Mouse (Mus musculus): ENCODE measurements around the gene Cnn2. TPM values are rescaled to one million over a fixed set of nuclear protein-coding genes. Genes with fewer than 3 reads are reported as not detected.

Gene Cnn2
- polyA plus RNA-seq, 1 experiment: 109 TPM

GRCm38 (mm10) chr10:79966886-79967400, 21.4 kb upstream of the Cnn2 start:
- Histone ChIP-seq H3K79me2 (ENCODE audit: control insufficient read depth, insufficient read depth) (no peaks in the 10 kb centered on the region), H3ac (ENCODE audit: control insufficient read depth, insufficient read length) (no peak overlapping the region), H3K36me3 (ENCODE audit: control insufficient read depth, insufficient read depth) (peaks cover 4% of the 10 kb centered on the region), H3K4me2 (ENCODE audit: low read depth) (no peak overlapping the region), H3K4me3 (no peak overlapping the region), H3K27me3 (ENCODE audit: control insufficient read depth, insufficient read depth, insufficient read length) (peaks cover 8% of the 10 kb centered on the region)
- TF ChIP-seq SRF (IDR thresholded peaks at IDR 0.05; ENCODE audit: control insufficient read depth, insufficient read length, low read depth): no peak
- TF ChIP-seq MYOG (IDR thresholded peaks at IDR 0.05; ENCODE audit: control insufficient read depth in 1 of 3, insufficient read depth in 1 of 3, insufficient read length in 2 of 3, low read depth in 2 of 3): no peak
- TF ChIP-seq TCF12 (IDR thresholded peaks at IDR 0.05; ENCODE audit: insufficient read depth, poor library complexity, severe bottlenecking): no peak
- TF ChIP-seq CEBPB (IDR thresholded peaks at IDR 0.05; ENCODE audit: insufficient read depth, poor library complexity, severe bottlenecking): no peak
- TF ChIP-seq E2F4 (IDR thresholded peaks at IDR 0.05; ENCODE audit: insufficient read depth): no peak
- no peak for TF ChIP-seq POLR2AphosphoS2 (IDR thresholded peaks at IDR 0.05; ENCODE audit: insufficient read length, low read depth)
- no peak for TF ChIP-seq USF1 (IDR thresholded peaks at IDR 0.05; ENCODE audit: low read depth)
- TF ChIP-seq REST (IDR thresholded peaks at IDR 0.05; ENCODE audit: insufficient read depth, insufficient read length): no peak
- TF ChIP-seq MAX (IDR thresholded peaks at IDR 0.05; ENCODE audit: low read depth): no peak
- TF ChIP-seq TCF3 (IDR thresholded peaks at IDR 0.05; ENCODE audit: insufficient read length, low read depth): no peak
- TF ChIP-seq POLR2A (IDR thresholded peaks at IDR 0.05; ENCODE audit: insufficient read length, low read depth): no peak
- TF ChIP-seq MYOD1 (IDR thresholded peaks at IDR 0.05; ENCODE audit: control insufficient read depth in 1 of 3, insufficient read length in 2 of 3, low read depth in 2 of 3): no peak

DNA sequence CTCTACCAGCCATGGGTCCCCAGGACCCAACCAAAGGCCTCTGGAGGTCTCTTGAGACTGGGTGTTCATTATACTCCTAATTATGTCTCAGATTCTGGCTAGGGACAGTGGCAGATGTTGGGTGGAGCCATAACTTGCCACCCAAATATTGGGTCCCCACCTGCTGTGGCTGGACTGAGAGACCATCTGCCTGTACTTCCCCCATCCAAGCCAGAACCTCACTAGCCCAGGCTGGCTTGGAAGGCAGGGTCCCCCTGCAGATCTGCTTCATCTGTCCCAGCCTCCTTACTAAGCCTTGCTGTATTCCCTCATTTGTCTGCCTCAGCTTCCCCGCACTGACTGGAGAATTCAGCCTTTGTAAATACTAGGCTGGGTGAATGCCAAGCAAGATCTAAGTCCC, 20.2 kb upstream of the Cnn2 start:
- no peak overlapping the region for H3K4me3 ChIP-seq
- H3K4me2 ChIP-seq (ENCODE audit: low read depth): no peak overlapping the region
- no peak overlapping the region for H3ac ChIP-seq (ENCODE audit: control insufficient read depth, insufficient read length)
- peaks cover 8% of the 10 kb centered on the region for H3K27me3 ChIP-seq (ENCODE audit: control insufficient read depth, insufficient read depth, insufficient read length)
- no peaks in the 10 kb centered on the region for H3K79me2 ChIP-seq (ENCODE audit: control insufficient read depth, insufficient read depth)
- H3K36me3 ChIP-seq (ENCODE audit: control insufficient read depth, insufficient read depth): peaks cover 4% of the 10 kb centered on the region
- TF ChIP-seq POLR2AphosphoS2 (IDR thresholded peaks at IDR 0.05; ENCODE audit: insufficient read length, low read depth) (no peak), USF1 (IDR thresholded peaks at IDR 0.05; ENCODE audit: low read depth) (no peak), MYOD1 (IDR thresholded peaks at IDR 0.05; ENCODE audit: control insufficient read depth in 1 of 3, insufficient read length in 2 of 3, low read depth in 2 of 3) (peak in 1 of 3 experiments; percentile 24), MAX (IDR thresholded peaks at IDR 0.05; ENCODE audit: low read depth) (no peak)

- TF ChIP-seq USF1 (IDR thresholded peaks at IDR 0.05; ENCODE audit: low read depth): no peak
- TF ChIP-seq MYOD1 (IDR thresholded peaks at IDR 0.05; ENCODE audit: control insufficient read depth in 1 of 3, insufficient read length in 2 of 3, low read depth in 2 of 3): peak in 1 of 3 experiments; percentile 21
- no peak for TF ChIP-seq E2F4 (IDR thresholded peaks at IDR 0.05; ENCODE audit: insufficient read depth)
- TF ChIP-seq REST (IDR thresholded peaks at IDR 0.05; ENCODE audit: insufficient read depth, insufficient read length): no peak
- TF ChIP-seq MYOG (IDR thresholded peaks at IDR 0.05; ENCODE audit: control insufficient read depth in 1 of 3, insufficient read depth in 1 of 3, insufficient read length in 2 of 3, low read depth in 2 of 3): peak in 1 of 3 experiments; percentile 36
- no peak for TF ChIP-seq POLR2A (IDR thresholded peaks at IDR 0.05; ENCODE audit: insufficient read length, low read depth)
- H3K79me2 ChIP-seq (ENCODE audit: control insufficient read depth, insufficient read depth): no peaks in the 10 kb centered on the region
- no peak overlapping the region for H3ac ChIP-seq (ENCODE audit: control insufficient read depth, insufficient read length)
- no peak overlapping the region for H3K4me2 ChIP-seq (ENCODE audit: low read depth)
- peaks cover 8% of the 10 kb centered on the region for H3K27me3 ChIP-seq (ENCODE audit: control insufficient read depth, insufficient read depth, insufficient read length)
- peaks cover 4% of the 10 kb centered on the region for H3K36me3 ChIP-seq (ENCODE audit: control insufficient read depth, insufficient read depth)
- no peak overlapping the region for H3K4me3 ChIP-seq
These were observed 19.2 kb upstream of the Cnn2 start for GRCm38 (mm10) chr10:79969124-79969568.

GRCm38 (mm10) chr10:79970415-79971182, 17.8 kb upstream of the Cnn2 start, which contains the start of gene Grin3b:
Grin3b (plus strand) TSS chr10:79970715.
- Histone ChIP-seq H3K4me2 (ENCODE audit: low read depth) (no peak within 1 kb of the TSS), H3K4me3 (no peak within 1 kb of the TSS), H3ac (ENCODE audit: control insufficient read depth, insufficient read length) (no peak within 1 kb of the TSS), H3K79me2 (ENCODE audit: control insufficient read depth, insufficient read depth) (no peaks in the 10 kb centered on the region), H3K36me3 (ENCODE audit: control insufficient read depth, insufficient read depth) (peaks cover 4% of the 10 kb centered on the region), H3K27me3 (ENCODE audit: control insufficient read depth, insufficient read depth, insufficient read length) (peaks cover 8% of the 10 kb centered on the region)
- TF ChIP-seq SRF (IDR thresholded peaks at IDR 0.05; ENCODE audit: control insufficient read depth, insufficient read length, low read depth): no peak
- TF ChIP-seq POLR2AphosphoS2 (IDR thresholded peaks at IDR 0.05; ENCODE audit: insufficient read length, low read depth): peak; percentile 64
- TF ChIP-seq MAX (IDR thresholded peaks at IDR 0.05; ENCODE audit: low read depth): no peak
- TF ChIP-seq POLR2A (IDR thresholded peaks at IDR 0.05; ENCODE audit: insufficient read length, low read depth): no peak
- TF ChIP-seq REST (IDR thresholded peaks at IDR 0.05; ENCODE audit: insufficient read depth, insufficient read length): no peak

DNA sequence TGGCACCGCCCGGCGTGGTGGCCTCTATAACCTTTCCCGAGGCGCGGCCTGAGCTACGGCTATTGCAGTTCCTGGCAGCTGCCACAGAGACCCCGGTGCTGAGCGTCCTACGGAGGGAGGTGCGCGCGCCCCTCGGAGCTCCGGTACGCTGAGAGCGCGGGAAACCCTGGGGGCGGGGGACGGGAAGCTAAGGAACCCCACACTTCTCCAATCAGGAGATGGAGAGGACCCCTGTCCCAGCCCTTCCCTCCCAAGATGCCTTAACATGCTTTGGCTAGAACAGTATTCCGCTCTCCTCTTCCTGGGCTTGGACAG, 17.2 kb upstream of the Cnn2 start:
- no peaks in the 10 kb centered on the region for H3K79me2 ChIP-seq (ENCODE audit: control insufficient read depth, insufficient read depth)
- H3ac ChIP-seq (ENCODE audit: control insufficient read depth, insufficient read length): no peak overlapping the region
- H3K4me2 ChIP-seq (ENCODE audit: low read depth): no peak overlapping the region
- TF ChIP-seq TCF12 (IDR thresholded peaks at IDR 0.05; ENCODE audit: insufficient read depth, poor library complexity, severe bottlenecking) (no peak), MYOG (IDR thresholded peaks at IDR 0.05; ENCODE audit: control insufficient read depth in 1 of 3, insufficient read depth in 1 of 3, insufficient read length in 2 of 3, low read depth in 2 of 3) (no peak), POLR2A (IDR thresholded peaks at IDR 0.05; ENCODE audit: insufficient read length, low read depth) (no peak), TCF3 (IDR thresholded peaks at IDR 0.05; ENCODE audit: insufficient read length, low read depth) (no peak), SRF (IDR thresholded peaks at IDR 0.05; ENCODE audit: control insufficient read depth, insufficient read length, low read depth) (no peak), MAX (IDR thresholded peaks at IDR 0.05; ENCODE audit: low read depth) (no peak), REST (IDR thresholded peaks at IDR 0.05; ENCODE audit: insufficient read depth, insufficient read length) (no peak), E2F4 (IDR thresholded peaks at IDR 0.05; ENCODE audit: insufficient read depth) (no peak), CEBPB (IDR thresholded peaks at IDR 0.05; ENCODE audit: insufficient read depth, poor library complexity, severe bottlenecking) (no peak), USF1 (IDR thresholded peaks at IDR 0.05; ENCODE audit: low read depth) (no peak), POLR2AphosphoS2 (IDR thresholded peaks at IDR 0.05; ENCODE audit: insufficient read length, low read depth) (no peak)
- peaks cover 8% of the 10 kb centered on the region for H3K27me3 ChIP-seq (ENCODE audit: control insufficient read depth, insufficient read depth, insufficient read length)
- peaks cover 4% of the 10 kb centered on the region for H3K36me3 ChIP-seq (ENCODE audit: control insufficient read depth, insufficient read depth)
- no peak overlapping the region for H3K4me3 ChIP-seq

All from myocyte (in vitro differentiated cells).